Mouse (Mus musculus): ENCODE results near the gene Top2a. TPM values are rescaled to one million over a fixed set of nuclear protein-coding genes. Genes with fewer than 3 reads are reported as not detected.

Top2a gene
- polyA plus RNA-seq, 1 experiment from 2014 or later, result 190 TPM

DNA sequence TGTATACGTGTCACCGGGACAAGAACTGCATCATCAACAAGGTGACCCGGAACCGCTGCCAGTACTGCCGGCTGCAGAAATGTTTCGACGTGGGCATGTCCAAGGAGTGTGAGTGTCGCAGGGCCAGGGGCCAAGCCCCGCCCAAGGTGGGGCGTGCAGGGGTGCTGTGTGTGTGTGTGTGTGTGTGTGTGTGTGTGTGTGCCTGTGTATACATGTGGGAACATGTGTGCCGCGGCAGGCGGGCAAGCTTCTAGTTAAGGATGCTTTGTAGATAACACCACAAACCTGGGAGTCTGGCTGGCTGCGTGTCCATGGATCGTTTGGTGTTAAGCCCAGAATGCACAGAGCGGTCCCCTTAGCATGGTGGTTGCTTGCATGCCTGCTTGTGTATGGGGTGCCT is 55.9 kb downstream of the Top2a start:
- peaks cover 39% of the 10 kb centered on the region for H3K36me3 ChIP-seq
- WGBS, result 29% methylated on average over 16 of the region's 16 CpGs

GRCm38 (mm10) chr11:98966499-98967141 is 57.4 kb downstream of the Top2a start:
- peak; percentile 11; the same call in 1 of the 2 replicates for ATAC-seq (ENCODE audit: low FRiP score, low read depth)
- 22% methylated on average over 9 of the region's 9 CpGs for WGBS
- peaks cover 99% of the 10 kb centered on the region for H3K4me1 ChIP-seq

More for the DNA sequence above, 55.9 kb downstream of the Top2a start:
- no peaks in the 10 kb centered on the region for H3K27me3 ChIP-seq (replicated peaks)
- H3K27ac ChIP-seq, result peak overlapping the region; percentile 97
- H3K4me3 ChIP-seq, result peak overlapping the region; percentile 26
- no peak for ATAC-seq (ENCODE audit: low FRiP score, low read depth)
- peaks cover 89% of the 10 kb centered on the region for H3K4me1 ChIP-seq
- H3K4me2 ChIP-seq (replicated peaks), result peak overlapping the region; percentile 96
- H3K9me3 ChIP-seq, result no peaks in the 10 kb centered on the region
- H3K9ac ChIP-seq, result peak overlapping the region; percentile 84

GRCm38 (mm10) chr11:98965416-98966077 is 58.4 kb downstream of the Top2a start:
- 2% methylated on average over 11 of the region's 11 CpGs for WGBS
- Histone ChIP-seq H3K27me3 (replicated peaks) (no peaks in the 10 kb centered on the region), H3K27ac (peak overlapping the region; percentile 97), H3K36me3 (peaks cover 16% of the 10 kb centered on the region), H3K9me3 (no peaks in the 10 kb centered on the region), H3K4me2 (replicated peaks) (peak overlapping the region; percentile 96), H3K9ac (peak overlapping the region; percentile 84), H3K4me1 (peaks cover 92% of the 10 kb centered on the region), H3K4me3 (peak overlapping the region; percentile 90)
- ATAC-seq (ENCODE audit: low FRiP score, low read depth), result no peak

More at GRCm38 (mm10) chr11:98966499-98967141, 57.4 kb downstream of the Top2a start:
- peak overlapping the region; percentile 90 for H3K4me3 ChIP-seq
- no peaks in the 10 kb centered on the region for H3K9me3 ChIP-seq
- peak overlapping the region; percentile 96 for H3K4me2 ChIP-seq (replicated peaks)
- H3K9ac ChIP-seq, result peak overlapping the region; percentile 84
- H3K27me3 ChIP-seq (replicated peaks), result no peaks in the 10 kb centered on the region
- H3K36me3 ChIP-seq, result peaks cover 26% of the 10 kb centered on the region
- H3K27ac ChIP-seq, result peak overlapping the region; percentile 97

DNA sequence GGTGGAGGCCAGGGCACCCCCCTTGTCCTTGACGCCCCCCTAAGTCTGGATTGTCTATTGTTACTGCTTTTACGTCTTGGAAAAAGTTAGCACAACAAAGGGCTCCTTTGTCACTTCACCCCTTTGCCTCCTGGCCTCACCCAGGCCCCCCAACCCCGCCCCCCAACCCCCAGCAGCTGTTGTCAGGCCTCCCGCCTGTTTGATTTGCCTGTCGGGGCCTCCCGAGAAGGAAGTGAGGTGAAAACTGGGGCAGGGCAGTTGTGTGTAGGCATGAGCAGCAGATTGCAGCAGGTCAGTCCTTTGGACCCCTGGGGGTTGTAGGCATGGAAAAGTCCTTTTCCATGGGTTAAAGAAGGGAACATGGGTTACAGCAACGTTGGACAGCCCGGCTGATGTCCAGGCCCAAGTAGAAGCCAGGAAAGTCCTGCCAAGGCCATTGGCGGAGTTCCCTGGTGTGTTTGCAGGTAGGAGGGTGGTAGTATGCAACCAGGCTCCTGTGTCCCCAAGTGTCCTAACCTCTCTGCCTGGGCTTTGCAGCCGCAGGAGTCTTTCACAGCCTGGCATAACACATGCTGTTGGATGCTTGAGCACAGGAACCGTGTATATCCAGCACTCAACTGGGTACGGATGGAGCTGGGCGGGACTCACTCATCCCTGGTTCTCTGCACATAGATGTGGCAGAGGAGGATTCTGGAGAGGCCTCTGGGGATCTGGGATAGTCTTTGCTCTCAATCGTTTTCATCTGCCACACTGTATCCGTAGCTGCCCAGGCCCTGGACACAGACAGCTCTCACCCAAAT is 59.2 kb downstream of the Top2a start:
- Histone ChIP-seq H3K9ac (peak overlapping the region; percentile 84), H3K4me2 (replicated peaks) (peak overlapping the region; percentile 96), H3K36me3 (peaks cover 9% of the 10 kb centered on the region), H3K4me1 (peaks cover 88% of the 10 kb centered on the region), H3K27me3 (replicated peaks) (no peaks in the 10 kb centered on the region), H3K27ac (peak overlapping the region; percentile 97), H3K4me3 (peak overlapping the region; percentile 90), H3K9me3 (no peaks in the 10 kb centered on the region)
- no peak for ATAC-seq (ENCODE audit: low FRiP score, low read depth)
- WGBS, result 5% methylated on average over 15 of the region's 15 CpGs

DNA sequence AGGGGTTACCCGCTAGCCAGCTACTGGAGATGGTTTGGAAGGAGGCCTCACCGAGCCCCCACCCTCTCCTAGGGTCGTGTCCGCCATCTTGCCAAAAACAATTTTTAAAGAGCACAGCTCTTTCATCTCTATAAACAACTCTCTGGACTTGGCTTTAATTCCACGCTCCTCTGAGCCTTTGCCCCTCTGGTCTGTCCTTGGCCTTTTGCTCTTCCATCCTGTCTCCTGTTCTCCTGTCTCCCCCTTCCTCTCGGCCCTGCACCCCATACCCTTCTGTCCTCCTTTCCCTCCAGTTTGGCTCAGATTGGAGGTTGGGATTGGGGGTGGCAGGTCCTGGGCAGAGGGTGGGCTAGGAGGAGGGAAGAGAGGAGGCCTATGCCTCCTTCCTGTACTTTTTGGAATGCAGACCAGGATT is 59.8 kb downstream of the Top2a start:
- Histone ChIP-seq H3K4me3 (peak overlapping the region; percentile 90), H3K27ac (peak overlapping the region; percentile 97), H3K4me1 (peaks cover 88% of the 10 kb centered on the region), H3K36me3 (peaks cover 7% of the 10 kb centered on the region), H3K4me2 (replicated peaks) (peak overlapping the region; percentile 96), H3K9me3 (no peaks in the 10 kb centered on the region), H3K27me3 (replicated peaks) (no peaks in the 10 kb centered on the region), H3K9ac (peak overlapping the region; percentile 84)
- no peak for ATAC-seq (ENCODE audit: low FRiP score, low read depth)
- WGBS, result 5% methylated on average over 6 of the region's 6 CpGs

DNA sequence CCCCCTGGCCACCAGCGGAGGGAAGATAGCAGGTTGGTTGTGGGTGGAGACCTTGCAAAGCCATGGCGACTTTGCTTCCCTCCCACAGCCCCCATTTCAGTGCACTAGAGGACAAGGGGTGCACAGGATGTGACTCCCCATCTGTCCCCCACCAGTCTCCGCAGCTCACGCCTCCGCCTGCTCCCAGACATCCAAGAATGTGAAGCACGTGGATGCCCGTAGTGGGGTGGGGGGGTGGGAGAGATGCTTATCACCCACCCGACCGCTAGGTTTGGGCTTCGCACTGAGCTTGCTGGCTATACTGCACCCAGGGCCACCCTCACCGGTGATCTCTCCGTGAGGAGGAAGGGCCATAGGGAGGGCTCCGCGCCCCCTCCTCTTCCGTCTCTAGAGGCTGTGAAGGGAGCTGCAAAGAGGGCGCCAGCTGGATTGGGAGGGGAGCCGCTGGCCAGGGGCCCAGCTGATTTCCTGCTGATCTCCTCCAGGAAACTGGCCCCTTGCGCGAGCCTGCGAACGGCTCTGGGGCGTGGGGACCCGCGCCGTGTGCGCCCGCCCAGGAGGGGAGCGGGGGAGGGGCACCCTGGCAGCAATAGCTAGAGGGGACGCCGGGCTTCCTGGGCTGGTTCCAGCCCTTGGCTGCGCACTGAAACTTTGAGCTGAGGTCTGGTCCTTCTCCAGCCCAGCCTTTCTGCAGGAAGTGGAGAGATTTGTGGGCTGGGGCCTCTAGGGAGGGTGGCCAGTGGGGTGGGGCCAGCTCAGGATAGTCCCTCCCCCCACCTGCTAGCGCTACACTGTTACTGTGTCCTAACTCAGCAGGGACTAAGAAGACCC is 60.6 kb downstream of the Top2a start:
- WGBS, result under 1% methylated on average over 31 of the region's 32 CpGs
- H3K27ac ChIP-seq, result peak overlapping the region; percentile 97
- H3K4me1 ChIP-seq, result peaks cover 85% of the 10 kb centered on the region
- peak; percentile 22 for ATAC-seq (ENCODE audit: low FRiP score, low read depth)
- H3K36me3 ChIP-seq, result peaks cover 7% of the 10 kb centered on the region
- no peaks in the 10 kb centered on the region for H3K9me3 ChIP-seq
- peak overlapping the region; percentile 84 for H3K9ac ChIP-seq
- no peaks in the 10 kb centered on the region for H3K27me3 ChIP-seq (replicated peaks)
- H3K4me3 ChIP-seq, result peak overlapping the region; percentile 90
- H3K4me2 ChIP-seq (replicated peaks), result peak overlapping the region; percentile 96

DNA sequence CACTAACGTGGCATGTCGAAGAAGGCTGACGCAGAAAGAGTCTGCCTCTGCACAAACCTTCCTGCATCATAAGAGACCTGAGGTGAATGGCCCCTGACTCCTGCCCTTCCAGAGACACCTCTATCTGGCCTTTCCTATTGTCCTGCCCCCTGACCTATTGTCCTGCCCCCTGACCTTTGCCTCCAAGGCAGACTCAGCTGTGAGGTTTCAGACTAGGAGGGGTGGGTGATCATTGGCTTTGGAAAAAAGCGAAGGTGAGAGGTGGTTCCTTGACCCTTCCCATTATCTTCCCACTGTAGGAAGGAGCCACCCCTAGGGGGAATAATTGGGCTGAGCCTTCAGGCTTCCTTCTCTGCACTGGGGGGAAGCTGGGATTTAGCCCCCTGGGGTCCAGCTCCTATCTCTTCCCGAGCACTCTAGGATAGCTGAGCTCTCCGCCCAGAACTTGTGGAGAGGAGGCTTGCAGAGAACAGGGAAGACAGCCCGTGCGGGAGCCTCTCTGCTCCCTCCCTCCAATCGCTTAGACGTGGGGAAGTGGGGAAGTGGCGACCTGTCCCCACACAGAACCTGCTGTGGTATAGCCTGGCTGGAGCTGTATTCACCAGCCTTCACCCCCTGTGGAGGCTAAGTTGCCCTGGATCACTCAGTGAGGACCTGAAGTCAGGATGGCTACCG is 61.4 kb downstream of the Top2a start:
- peak overlapping the region; percentile 96 for H3K4me2 ChIP-seq (replicated peaks)
- peak overlapping the region; percentile 97 for H3K27ac ChIP-seq
- H3K27me3 ChIP-seq (replicated peaks), result no peaks in the 10 kb centered on the region
- 4% methylated on average over 12 of the region's 12 CpGs for WGBS
- peaks cover 77% of the 10 kb centered on the region for H3K4me1 ChIP-seq
- no peaks in the 10 kb centered on the region for H3K9me3 ChIP-seq
- peak overlapping the region; percentile 84 for H3K9ac ChIP-seq
- H3K36me3 ChIP-seq, result peaks cover 4% of the 10 kb centered on the region; the same call in 1 of the 2 replicates
- peak overlapping the region; percentile 90 for H3K4me3 ChIP-seq
- no peak for ATAC-seq (ENCODE audit: low FRiP score, low read depth)

DNA sequence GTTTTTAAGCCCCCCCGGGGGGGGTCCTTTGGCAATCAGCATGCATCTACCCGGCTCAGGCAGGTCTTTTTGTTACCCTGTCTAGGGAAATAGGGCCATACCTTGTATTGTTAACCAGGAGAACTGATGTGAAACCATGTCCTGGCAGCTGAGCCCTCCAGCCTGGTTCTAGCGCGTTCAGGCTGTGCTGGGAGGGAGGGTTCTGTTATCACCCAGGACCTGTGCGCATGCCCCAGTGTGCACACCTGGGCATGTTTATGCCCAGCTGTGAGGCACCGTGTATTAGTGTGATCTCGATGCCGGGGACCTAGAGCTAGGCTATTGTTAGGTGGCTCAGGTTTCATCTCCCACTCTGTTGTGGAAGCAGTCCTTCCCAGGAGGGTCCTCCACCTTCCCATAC is 62.2 kb downstream of the Top2a start:
- Histone ChIP-seq H3K27me3 (replicated peaks) (no peaks in the 10 kb centered on the region), H3K36me3 (peaks cover 2% of the 10 kb centered on the region; the same call in 1 of the 2 replicates), H3K4me2 (replicated peaks) (peak overlapping the region; percentile 96), H3K27ac (peak overlapping the region; percentile 93), H3K4me3 (peak overlapping the region; percentile 90), H3K9ac (peak overlapping the region; percentile 84), H3K4me1 (peaks cover 69% of the 10 kb centered on the region), H3K9me3 (no peaks in the 10 kb centered on the region)
- ATAC-seq (ENCODE audit: low FRiP score, low read depth), result no peak
- WGBS, result 6% methylated on average over 8 of the region's 8 CpGs

- Histone ChIP-seq H3K4me1 (peaks cover 69% of the 10 kb centered on the region), H3K36me3 (no peaks in the 10 kb centered on the region), H3K27me3 (replicated peaks) (no peaks in the 10 kb centered on the region), H3K9ac (peak overlapping the region; percentile 84), H3K4me3 (peak overlapping the region; percentile 90), H3K4me2 (replicated peaks) (peak overlapping the region; percentile 96), H3K9me3 (no peaks in the 10 kb centered on the region), H3K27ac (peak overlapping the region; percentile 93)
- WGBS, result under 1% methylated on average over 18 of the region's 18 CpGs
- no peak for ATAC-seq (ENCODE audit: low FRiP score, low read depth)
Measured at GRCm38 (mm10) chr11:98961051-98961592, 62.9 kb downstream of the Top2a start.

- Histone ChIP-seq H3K9ac (peak overlapping the region; percentile 84), H3K4me1 (peaks cover 68% of the 10 kb centered on the region), H3K36me3 (no peaks in the 10 kb centered on the region), H3K27ac (peak overlapping the region; percentile 93), H3K4me2 (replicated peaks) (peak overlapping the region; percentile 96), H3K27me3 (replicated peaks) (no peaks in the 10 kb centered on the region), H3K9me3 (no peaks in the 10 kb centered on the region), H3K4me3 (peak overlapping the region; percentile 90)
- peak; percentile 45; the same call in 1 of the 2 replicates for ATAC-seq (ENCODE audit: low FRiP score, low read depth)
- WGBS, result under 1% methylated on average over 53 of the region's 53 CpGs
Measured at GRCm38 (mm10) chr11:98960313-98960906, 63.6 kb downstream of the Top2a start.
